Mouse (Mus musculus): Measurements from ENCODE around the gene Prkg1. TPM values are rescaled to one million over a fixed set of nuclear protein-coding genes. Genes with fewer than 3 reads are reported as not detected.

Gene Prkg1
- total and polyA plus RNA-seq, 3 experiments: 1.0 to 29.0 (median 22.9) TPM

- Histone ChIP-seq H3K4me3 (ENCODE audit: low read depth, low read length) (no peak overlapping the region), H3K36me3 (replicated peaks) (no peaks in the 10 kb centered on the region), H3K9me3 (replicated peaks) (no peaks in the 10 kb centered on the region), H3K27me3 (ENCODE audit: insufficient read depth, low read length) (no peaks in the 10 kb centered on the region), H3K4me1 (ENCODE audit: insufficient read depth, low read depth, low read length) (no peaks in the 10 kb centered on the region)
- ATAC-seq (ENCODE audit: extremely low read depth, insufficient number of reproducible peaks, low FRiP score, poor library complexity, severe bottlenecking) (no peak), DNase-seq (ENCODE audit: low spot score) (no peak)
- TF ChIP-seq CTCF (IDR thresholded peaks at IDR 0.05; ENCODE audit: low read depth, low read length): no peak
- no peak for TF ChIP-seq TAL1 (conservative IDR thresholded peaks at IDR 0.05; ENCODE audit: low read depth, low read length)
- TF ChIP-seq GATA1 (IDR thresholded peaks at IDR 0.05; ENCODE audit: borderline replicate concordance, low read length): no peak
- no peak for TF ChIP-seq GATA2 (IDR thresholded peaks at IDR 0.05; ENCODE audit: borderline replicate concordance, low read depth, low read length)
- no peak for TF ChIP-seq POLR2AphosphoS5 (IDR thresholded peaks at IDR 0.05; ENCODE audit: insufficient replicate concordance, low read depth, low read length)
These were observed 576.1 kb downstream of the Prkg1 start for GRCm38 (mm10) chr19:31188559-31189218.

- ATAC-seq (ENCODE audit: extremely low read depth, insufficient number of reproducible peaks, low FRiP score, poor library complexity, severe bottlenecking): no peak
- H3K4me3 ChIP-seq (ENCODE audit: low read depth, low read length): no peak overlapping the region
- no peaks in the 10 kb centered on the region for H3K36me3 ChIP-seq (replicated peaks)
- no peak for TF ChIP-seq POLR2AphosphoS5 (IDR thresholded peaks at IDR 0.05; ENCODE audit: insufficient replicate concordance, low read depth, low read length)
- TF ChIP-seq GATA2 (IDR thresholded peaks at IDR 0.05; ENCODE audit: borderline replicate concordance, low read depth, low read length): no peak
- no peak for TF ChIP-seq CTCF (IDR thresholded peaks at IDR 0.05; ENCODE audit: low read depth, low read length)
- no peak for TF ChIP-seq TAL1 (conservative IDR thresholded peaks at IDR 0.05; ENCODE audit: low read depth, low read length)
- TF ChIP-seq GATA1 (IDR thresholded peaks at IDR 0.05; ENCODE audit: borderline replicate concordance, low read length): no peak
- 0 out of 2 replicates have a peak, but pooled peaks cover 2% of the 10 kb centered on the region for H3K27me3 ChIP-seq (ENCODE audit: insufficient read depth, low read length)
- 0 out of 2 replicates have a peak, but pooled peaks cover 3% of the 10 kb centered on the region for H3K4me1 ChIP-seq (ENCODE audit: insufficient read depth, low read depth, low read length)
- no peaks in the 10 kb centered on the region for H3K9me3 ChIP-seq (replicated peaks)
- DNase-seq (ENCODE audit: low spot score): no peak
These were observed 584.1 kb downstream of the Prkg1 start for GRCm38 (mm10) chr19:31180757-31181156.

GRCm38 (mm10) chr19:31177279-31177922, 587.4 kb downstream of the Prkg1 start:
- no peak for TF ChIP-seq TAL1 (conservative IDR thresholded peaks at IDR 0.05; ENCODE audit: low read depth, low read length)
- no peak for TF ChIP-seq CTCF (IDR thresholded peaks at IDR 0.05; ENCODE audit: low read depth, low read length)
- no peak for TF ChIP-seq POLR2AphosphoS5 (IDR thresholded peaks at IDR 0.05; ENCODE audit: insufficient replicate concordance, low read depth, low read length)
- TF ChIP-seq GATA2 (IDR thresholded peaks at IDR 0.05; ENCODE audit: borderline replicate concordance, low read depth, low read length): no peak
- TF ChIP-seq GATA1 (IDR thresholded peaks at IDR 0.05; ENCODE audit: borderline replicate concordance, low read length): no peak
- ATAC-seq (ENCODE audit: extremely low read depth, insufficient number of reproducible peaks, low FRiP score, poor library complexity, severe bottlenecking): no peak
- Histone ChIP-seq H3K4me1 (ENCODE audit: insufficient read depth, low read depth, low read length) (0 out of 2 replicates have a peak, but pooled peaks cover 3% of the 10 kb centered on the region), H3K9me3 (replicated peaks) (no peaks in the 10 kb centered on the region), H3K27me3 (ENCODE audit: insufficient read depth, low read length) (0 out of 2 replicates have a peak, but pooled peaks cover 2% of the 10 kb centered on the region), H3K4me3 (ENCODE audit: low read depth, low read length) (no peak overlapping the region), H3K36me3 (replicated peaks) (no peaks in the 10 kb centered on the region)
- no peak for DNase-seq (ENCODE audit: low spot score)

- DNase-seq (ENCODE audit: low spot score) (no peak), ATAC-seq (ENCODE audit: extremely low read depth, insufficient number of reproducible peaks, low FRiP score, poor library complexity, severe bottlenecking) (no peak)
- H3K4me1 ChIP-seq (ENCODE audit: insufficient read depth, low read depth, low read length): no peaks in the 10 kb centered on the region
- no peaks in the 10 kb centered on the region for H3K36me3 ChIP-seq (replicated peaks)
- TF ChIP-seq GATA1 (IDR thresholded peaks at IDR 0.05; ENCODE audit: borderline replicate concordance, low read length): no peak
- TF ChIP-seq CTCF (IDR thresholded peaks at IDR 0.05; ENCODE audit: low read depth, low read length): no peak
- TF ChIP-seq POLR2AphosphoS5 (IDR thresholded peaks at IDR 0.05; ENCODE audit: insufficient replicate concordance, low read depth, low read length): no peak
- TF ChIP-seq GATA2 (IDR thresholded peaks at IDR 0.05; ENCODE audit: borderline replicate concordance, low read depth, low read length): no peak
- no peak for TF ChIP-seq TAL1 (conservative IDR thresholded peaks at IDR 0.05; ENCODE audit: low read depth, low read length)
- 0 out of 2 replicates have a peak, but pooled peaks cover 4% of the 10 kb centered on the region for H3K27me3 ChIP-seq (ENCODE audit: insufficient read depth, low read length)
- H3K4me3 ChIP-seq (ENCODE audit: low read depth, low read length): no peak overlapping the region
- no peaks in the 10 kb centered on the region for H3K9me3 ChIP-seq (replicated peaks)
These were observed 593.8 kb downstream of the Prkg1 start for GRCm38 (mm10) chr19:31170985-31171384.

- Histone ChIP-seq H3K36me3 (replicated peaks) (no peaks in the 10 kb centered on the region), H3K9me3 (replicated peaks) (no peaks in the 10 kb centered on the region), H3K4me3 (ENCODE audit: low read depth, low read length) (no peak overlapping the region), H3K4me1 (ENCODE audit: insufficient read depth, low read depth, low read length) (no peaks in the 10 kb centered on the region), H3K27me3 (ENCODE audit: insufficient read depth, low read length) (peaks cover 11% of the 10 kb centered on the region; the same call in 1 of the 2 replicates)
- no peak for ATAC-seq (ENCODE audit: extremely low read depth, insufficient number of reproducible peaks, low FRiP score, poor library complexity, severe bottlenecking)
- no peak for TF ChIP-seq TAL1 (conservative IDR thresholded peaks at IDR 0.05; ENCODE audit: low read depth, low read length)
- no peak for TF ChIP-seq GATA1 (IDR thresholded peaks at IDR 0.05; ENCODE audit: borderline replicate concordance, low read length)
- no peak for TF ChIP-seq GATA2 (IDR thresholded peaks at IDR 0.05; ENCODE audit: borderline replicate concordance, low read depth, low read length)
- no peak for TF ChIP-seq CTCF (IDR thresholded peaks at IDR 0.05; ENCODE audit: low read depth, low read length)
- no peak for TF ChIP-seq POLR2AphosphoS5 (IDR thresholded peaks at IDR 0.05; ENCODE audit: insufficient replicate concordance, low read depth, low read length)
- DNase-seq (ENCODE audit: low spot score): no peak
These were observed 605.8 kb downstream of the Prkg1 start for GRCm38 (mm10) chr19:31158944-31159460.

- ATAC-seq (ENCODE audit: extremely low read depth, insufficient number of reproducible peaks, low FRiP score, poor library complexity, severe bottlenecking): no peak
- TF ChIP-seq GATA1 (IDR thresholded peaks at IDR 0.05; ENCODE audit: borderline replicate concordance, low read length) (no peak), GATA2 (IDR thresholded peaks at IDR 0.05; ENCODE audit: borderline replicate concordance, low read depth, low read length) (no peak)
- DNase-seq (ENCODE audit: low spot score): no peak
These were observed 611.4 kb downstream of the Prkg1 start for GRCm38 (mm10) chr19:31153399-31153798.

More at GRCm38 (mm10) chr19:31153399-31153798, 611.4 kb downstream of the Prkg1 start:
- H3K36me3 ChIP-seq (replicated peaks): no peaks in the 10 kb centered on the region
- no peaks in the 10 kb centered on the region for H3K9me3 ChIP-seq (replicated peaks)
- H3K27me3 ChIP-seq (ENCODE audit: insufficient read depth, low read length): peaks cover 7% of the 10 kb centered on the region; the same call in 1 of the 2 replicates
- no peaks in the 10 kb centered on the region for H3K4me1 ChIP-seq (ENCODE audit: insufficient read depth, low read depth, low read length)
- no peak overlapping the region for H3K4me3 ChIP-seq (ENCODE audit: low read depth, low read length)
